Mouse (Mus musculus): ENCODE measurements around the gene Heatr6. TPM values are rescaled to one million over a fixed set of nuclear protein-coding genes. Genes with fewer than 3 reads are reported as not detected.

The Heatr6 gene
- total RNA-seq (2021) = 1 to 10 TPM; 5.3 to 5.9 TPM

DNA sequence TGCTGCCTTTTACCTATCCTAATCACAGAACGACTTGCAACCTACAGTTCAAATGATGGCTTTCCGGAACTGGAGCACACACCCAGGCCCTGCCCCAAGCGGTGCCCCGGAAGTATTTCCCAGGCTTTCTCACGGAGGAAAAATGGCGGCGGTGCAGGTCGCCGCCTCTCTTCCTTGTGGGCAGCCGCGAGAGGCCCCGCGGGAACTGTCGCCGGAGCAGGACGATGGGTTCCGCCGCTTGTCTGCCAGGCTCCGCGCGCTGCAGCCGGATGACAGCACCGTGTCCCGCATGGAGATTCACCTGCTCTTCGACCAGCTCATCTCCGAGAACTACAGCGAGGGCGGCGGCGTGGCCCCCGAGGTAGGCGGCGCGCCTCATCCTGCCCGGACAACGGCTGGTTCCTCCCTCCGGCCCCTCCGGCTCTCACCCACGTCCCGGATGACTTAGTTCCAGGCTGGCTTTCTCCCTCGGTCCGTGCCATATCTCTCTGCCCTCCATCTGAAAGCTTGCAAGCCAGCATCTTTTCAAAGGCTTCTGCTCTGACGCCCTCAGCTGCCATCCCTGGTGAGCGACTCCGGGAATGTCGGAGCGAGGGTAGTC, at the start of gene Heatr6:
TSS of gene Heatr6 (plus strand) at position 116 of the 601 bp plus-strand sequence.
- intact Hi-C loops (cut with DNase I) = no loop called here
- peak; percentile 75 for DNase-seq (ENCODE audit: low spot score)

DNA sequence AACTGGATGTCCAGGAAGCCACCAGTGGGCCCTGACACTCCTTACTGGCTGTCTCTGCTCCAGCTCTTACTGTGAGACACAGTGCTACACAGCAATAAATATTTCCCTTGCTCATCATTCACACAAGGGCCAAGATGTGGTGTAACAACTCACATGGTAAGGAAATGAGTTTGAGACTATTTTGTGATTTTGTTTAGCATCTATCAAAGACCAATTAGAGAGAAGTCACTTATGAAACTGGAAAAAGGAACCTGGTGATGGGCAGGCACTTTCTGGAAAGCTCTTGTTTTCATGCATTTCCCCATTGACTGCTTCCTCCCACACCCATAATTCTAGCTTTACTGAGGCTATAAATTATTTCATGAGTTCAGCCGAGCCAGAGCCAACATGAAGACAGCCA, 49.8 kb upstream of the Heatr6 start, which contains the start of gene Wfdc17:
TSS of gene Wfdc17 (plus strand) at position 287 of the 400 bp plus-strand sequence.
- no peak for DNase-seq (ENCODE audit: low spot score)
- intact Hi-C loops (cut with DNase I) = loop anchor here (1.0 kb wide), 1 partner anchor 16 kb away; no protein-coding TSS in a partner anchor

DNA sequence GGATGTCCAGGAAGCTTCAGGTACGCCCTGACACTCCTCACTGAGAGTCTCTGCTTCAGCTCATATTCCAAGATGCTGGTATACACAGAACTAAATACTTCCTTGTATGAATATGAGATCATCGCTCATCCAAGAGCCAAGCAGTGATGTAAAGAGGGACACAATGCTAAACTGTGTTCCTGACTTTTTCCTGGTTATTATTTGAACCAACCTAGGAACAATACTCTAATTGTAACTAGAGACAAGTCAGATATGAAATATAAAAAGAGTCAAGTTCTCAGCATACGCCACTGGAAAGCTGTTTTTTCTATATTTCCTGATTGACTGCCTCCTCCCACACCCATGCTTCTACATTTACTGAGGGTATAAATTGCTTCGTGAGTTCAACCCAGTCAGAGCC, 44.8 kb upstream of the Heatr6 start, which contains the start of gene Wfdc18:
TSS of gene Wfdc18 (plus strand) at position 301 of the 400 bp plus-strand sequence.
- intact Hi-C loops (cut with DNase I) = loop anchor here (1.0 kb wide), 1 partner anchor 21 kb away; no protein-coding TSS in a partner anchor
- no peak for DNase-seq (ENCODE audit: low spot score)

DNA sequence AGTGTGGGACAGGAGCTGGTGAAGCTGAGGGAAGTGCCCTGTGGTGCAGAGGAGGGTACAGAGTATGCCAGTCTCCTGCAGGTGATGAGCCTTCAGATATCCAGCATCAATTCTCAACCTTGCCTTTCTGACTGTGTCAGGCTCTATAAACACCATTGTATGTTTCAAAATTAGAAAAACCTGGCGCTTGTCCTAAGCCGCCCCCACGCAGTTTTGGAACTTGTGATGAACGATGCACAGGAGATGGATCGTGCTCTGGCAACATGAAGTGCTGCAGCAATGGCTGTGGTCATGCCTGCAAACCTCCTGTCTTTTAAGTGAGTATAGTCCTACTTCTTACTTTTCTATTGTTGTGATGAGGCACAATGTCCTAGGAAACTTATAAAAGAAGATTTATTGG, 43.8 kb upstream of the Heatr6 start:
- no peak for DNase-seq (ENCODE audit: low spot score)
- intact Hi-C loops (cut with DNase I) = no loop called here

DNA sequence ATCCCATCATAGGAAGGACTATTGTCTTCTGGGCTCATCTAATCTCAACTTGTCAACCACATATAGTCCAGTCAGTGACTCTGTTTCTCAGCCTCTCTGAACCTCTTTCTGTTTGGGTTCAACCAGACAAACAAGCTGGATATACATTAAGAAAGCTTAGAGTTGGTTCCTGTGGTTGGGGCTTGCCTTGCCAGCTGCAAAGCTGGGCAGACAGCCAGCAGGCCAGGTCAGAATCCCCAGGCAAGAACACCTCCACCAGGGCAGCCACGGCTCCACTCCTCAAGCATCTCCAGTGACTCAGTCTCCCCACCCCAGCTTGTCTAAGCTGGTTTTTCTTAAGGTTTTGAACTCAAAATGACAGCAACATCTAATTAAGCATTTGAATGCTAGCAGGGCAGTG, 40.8 kb upstream of the Heatr6 start:
- DNase-seq (ENCODE audit: low spot score) = no peak
- intact Hi-C loops (cut with DNase I) = no loop called here

DNA sequence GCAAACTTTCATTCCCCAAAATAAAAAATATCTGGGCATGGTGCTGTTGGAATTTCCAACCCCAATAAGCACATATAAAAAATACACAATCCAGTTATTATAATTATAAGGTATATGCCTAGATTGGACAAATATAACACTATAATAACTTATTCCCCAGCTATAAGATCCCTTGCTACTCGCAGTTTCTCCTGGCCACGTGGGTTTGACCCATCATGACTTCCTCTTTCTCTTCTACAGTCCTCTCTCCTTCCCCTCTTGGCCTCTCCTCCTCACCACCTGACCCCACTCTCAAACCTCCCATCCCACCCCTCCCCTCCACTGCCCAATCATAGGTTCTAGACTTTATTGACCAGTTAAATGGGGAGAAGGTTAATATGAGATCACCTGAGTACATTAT, 39.6 kb upstream of the Heatr6 start:
- no peak for DNase-seq (ENCODE audit: low spot score)
- intact Hi-C loops (cut with DNase I) = no loop called here

DNA sequence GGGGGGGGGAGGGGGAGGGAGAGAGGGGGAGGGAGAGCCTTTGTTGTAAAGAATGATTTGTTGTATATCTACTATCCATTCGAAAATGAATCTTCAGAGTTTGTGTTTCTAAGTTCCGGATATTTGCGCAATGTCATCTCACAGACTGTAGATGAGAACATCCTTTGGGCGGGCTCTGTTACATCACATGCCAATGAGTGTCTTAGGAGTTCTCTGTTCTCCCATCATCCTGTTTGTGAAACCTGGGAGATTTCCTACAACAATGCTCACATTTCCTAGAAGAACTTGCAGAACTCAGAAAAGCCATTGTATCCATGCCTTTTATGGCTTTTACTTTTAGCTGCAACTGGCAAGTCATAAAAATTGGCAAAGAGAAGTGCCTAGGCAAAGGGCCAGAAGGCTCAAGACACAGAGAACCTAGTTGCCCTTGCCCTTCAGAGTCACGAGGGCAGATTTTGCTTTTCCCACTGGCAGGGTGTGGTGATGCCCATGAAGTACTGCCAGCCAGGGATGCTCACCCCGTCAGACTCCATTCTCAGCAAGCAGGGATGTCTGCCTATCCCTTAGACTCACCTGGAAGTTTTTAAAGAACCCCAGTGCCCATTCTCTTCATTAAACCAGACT, 36.3 kb upstream of the Heatr6 start:
- intact Hi-C loops (cut with DNase I) = no loop called here
- no peak for DNase-seq (ENCODE audit: low spot score)

DNA sequence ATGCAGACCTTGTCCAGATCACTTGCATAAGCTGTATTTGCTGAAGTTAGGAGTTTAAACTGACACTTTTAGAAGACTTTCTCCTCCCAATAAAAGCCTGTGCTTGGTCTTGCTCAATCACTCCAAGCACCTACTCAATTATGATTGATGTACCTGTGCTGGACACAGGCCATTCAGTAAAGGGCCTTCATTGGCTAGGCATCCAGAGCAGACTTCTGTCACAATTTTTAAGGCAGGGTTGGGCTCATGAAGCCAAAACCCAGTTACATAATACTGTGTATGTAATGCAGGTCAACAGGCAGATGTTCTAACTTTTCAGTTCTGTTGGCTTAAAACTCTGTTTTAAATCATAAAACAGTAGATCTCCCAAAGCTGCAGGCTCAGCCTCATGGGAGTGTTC, 32.7 kb upstream of the Heatr6 start:
- intact Hi-C loops (cut with DNase I) = no loop called here
- no peak for DNase-seq (ENCODE audit: low spot score)

DNA sequence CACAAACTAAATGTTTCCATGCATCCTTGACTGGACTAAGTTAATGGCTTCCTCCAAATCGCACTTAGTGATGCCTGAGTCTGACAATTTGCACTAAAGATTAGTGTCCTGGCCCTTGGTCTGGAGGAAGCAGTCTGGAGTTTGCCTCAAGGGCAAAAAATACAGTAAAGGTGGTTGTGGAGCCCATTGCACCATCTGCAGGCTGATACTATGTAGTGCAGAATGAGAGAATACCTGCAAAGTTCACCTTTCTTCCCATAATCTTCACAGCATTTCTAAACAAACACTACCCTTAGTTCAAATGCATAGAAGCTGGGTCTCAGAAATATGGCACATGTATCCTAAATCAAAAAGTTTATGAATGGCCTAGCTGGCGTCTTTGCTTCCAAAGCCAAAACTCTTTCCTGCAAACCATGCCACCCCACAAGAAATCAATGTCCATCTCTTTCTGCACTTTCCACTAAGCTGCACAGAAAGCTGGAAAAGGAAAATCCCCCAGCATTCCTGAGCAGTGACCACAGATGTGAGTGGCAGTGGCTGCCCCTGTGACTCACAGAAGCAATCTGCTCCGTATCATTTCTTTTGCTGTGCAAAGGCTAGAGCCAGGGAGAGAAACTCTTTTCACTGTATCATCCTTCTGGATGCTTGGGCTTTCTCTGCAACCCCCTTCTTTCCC, 24.6 kb upstream of the Heatr6 start:
- DNase-seq (ENCODE audit: low spot score) = no peak
- intact Hi-C loops (cut with DNase I) = no loop called here

DNA sequence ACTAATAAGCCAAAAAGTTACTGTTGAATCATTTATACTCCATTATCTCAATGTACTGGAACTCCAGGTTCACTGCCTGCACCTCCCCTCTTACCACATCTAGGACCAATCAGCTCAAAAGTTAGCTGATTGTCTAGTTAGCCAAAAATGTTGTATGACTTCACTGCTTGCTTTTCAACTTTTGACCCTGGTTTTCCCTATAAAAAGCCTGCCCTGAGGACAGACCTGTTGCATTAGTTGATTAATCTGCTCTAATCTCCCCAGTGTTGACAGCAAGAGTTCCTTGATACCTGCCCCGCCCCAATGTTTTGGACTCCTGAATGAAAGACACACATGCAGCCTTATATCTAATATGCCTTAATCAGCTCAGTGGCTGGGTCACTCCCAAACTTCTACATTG, 22.4 kb upstream of the Heatr6 start:
- DNase-seq (ENCODE audit: low spot score) = no peak
- intact Hi-C loops (cut with DNase I) = no loop called here

DNA sequence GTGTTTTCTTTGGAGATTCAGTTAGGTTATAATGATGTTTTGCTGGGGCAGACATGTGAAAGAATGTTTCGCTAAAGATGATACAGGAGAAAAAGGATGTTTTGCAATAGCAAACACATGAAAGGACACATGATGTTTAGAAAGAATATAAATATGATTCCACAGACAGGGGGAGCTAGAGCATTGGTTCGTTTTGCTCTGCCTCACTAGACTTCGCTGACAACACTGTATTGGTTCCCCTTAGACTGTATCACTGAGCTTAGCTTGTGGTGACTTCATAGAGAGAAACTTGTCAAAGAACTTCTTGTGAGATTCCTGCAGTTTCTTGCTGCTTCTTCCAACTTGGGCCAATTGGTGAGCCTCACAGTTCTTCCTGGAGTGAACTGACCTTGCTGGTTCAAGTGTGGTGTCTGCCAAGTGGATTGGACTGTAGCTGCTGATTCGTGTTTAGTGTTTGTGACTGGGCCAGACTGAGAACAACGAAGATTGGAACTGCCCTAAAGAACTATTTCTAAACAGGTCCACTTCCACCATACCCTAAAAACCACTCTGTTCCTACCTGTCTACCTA, 20.3 kb upstream of the Heatr6 start:
- no peak for DNase-seq (ENCODE audit: low spot score)
- intact Hi-C loops (cut with DNase I) = no loop called here

DNA sequence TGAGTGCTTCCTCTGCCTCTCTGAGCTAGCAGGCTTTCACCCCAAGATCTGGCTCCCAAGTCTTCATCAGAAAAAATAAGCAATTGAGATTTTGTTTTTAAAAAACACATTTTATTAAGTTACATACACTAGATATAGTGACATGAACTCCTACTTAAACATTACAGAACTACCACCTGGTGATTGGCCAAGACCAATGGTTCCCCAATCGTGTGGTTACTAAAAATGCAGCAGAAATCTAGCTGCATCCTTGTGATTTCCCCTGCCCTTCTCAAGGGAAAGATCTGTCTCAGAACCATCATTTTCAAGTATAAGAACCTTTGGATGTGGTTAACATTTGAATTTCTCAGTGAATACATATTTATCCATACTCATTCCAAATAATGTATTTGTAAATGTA, 19.3 kb upstream of the Heatr6 start:
- intact Hi-C loops (cut with DNase I) = no loop called here

DNA sequence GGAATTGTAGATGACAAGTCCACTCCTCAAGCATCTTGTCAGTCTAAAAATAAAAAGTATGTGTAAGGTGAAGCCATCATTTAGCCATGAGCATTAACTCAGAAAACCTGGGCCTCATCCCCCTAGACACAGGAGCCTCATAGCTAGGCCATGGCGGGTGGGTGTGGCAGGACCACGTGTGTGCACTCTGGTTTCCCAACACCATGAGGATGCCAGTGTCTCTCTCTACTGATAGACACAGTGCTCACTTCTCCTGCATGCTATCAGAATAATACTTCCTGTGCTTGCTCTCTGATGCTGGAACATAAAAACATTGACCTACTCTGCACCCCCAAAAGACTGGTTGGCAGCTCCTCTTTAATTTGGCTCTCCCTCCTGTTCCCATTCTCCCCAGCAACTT, 17.6 kb upstream of the Heatr6 start:
- intact Hi-C loops (cut with DNase I) = loop anchor here (5.0 kb wide), 1 partner anchor 99 kb away; no protein-coding TSS in a partner anchor

More for the DNA sequence above, 19.3 kb upstream of the Heatr6 start:
- no peak for DNase-seq (ENCODE audit: low spot score)

DNA sequence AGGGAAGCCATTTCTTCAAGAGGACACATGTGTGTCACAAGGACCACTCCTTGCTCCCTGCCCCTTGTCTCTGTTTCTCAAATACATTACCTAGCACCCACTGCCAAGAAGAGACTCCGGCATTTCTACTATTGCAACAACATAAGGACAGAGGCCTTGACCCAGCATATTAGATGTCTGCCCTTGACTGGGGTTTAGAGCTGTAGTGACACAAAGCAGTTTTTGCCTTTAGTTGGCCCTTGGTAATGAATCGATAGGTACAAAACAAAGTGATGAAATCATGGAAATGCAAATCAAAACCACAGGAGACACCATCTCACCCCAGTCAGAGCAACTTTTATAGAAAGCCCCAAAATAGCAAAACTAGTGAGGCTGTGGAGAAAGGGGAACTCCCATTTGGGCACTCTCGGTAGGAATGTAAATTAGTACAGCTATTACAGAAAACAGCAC, 16.4 kb upstream of the Heatr6 start:
- no peak for DNase-seq (ENCODE audit: low spot score)
- intact Hi-C loops (cut with DNase I) = loop anchor here (5.0 kb wide), 1 partner anchor 100 kb away; no protein-coding TSS in a partner anchor

More for the DNA sequence above, 17.6 kb upstream of the Heatr6 start:
- no peak for DNase-seq (ENCODE audit: low spot score)

DNA sequence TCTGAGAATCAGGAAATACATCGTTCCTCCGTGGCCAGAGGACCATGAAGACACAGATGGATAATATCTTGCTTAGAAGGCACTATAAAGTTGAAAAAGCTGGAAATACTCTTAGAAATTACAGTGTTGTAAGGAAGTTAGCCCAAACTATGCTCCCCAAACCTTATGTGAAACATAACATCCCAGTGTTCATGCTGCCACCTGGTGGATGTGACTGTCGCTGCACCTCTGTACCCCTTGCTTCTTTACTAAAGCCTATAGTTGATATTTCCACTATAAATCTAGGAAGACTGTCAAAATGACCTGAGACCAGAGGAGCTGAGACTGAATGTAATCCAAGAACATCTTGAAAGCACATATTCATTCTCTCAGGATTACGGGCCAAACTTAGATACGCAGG, 14.3 kb upstream of the Heatr6 start:
- intact Hi-C loops (cut with DNase I) = loop anchor here (1.0 to 5.0 kb wide), 3 partner anchors 102 to 298 kb away; no protein-coding TSS in a partner anchor
- no peak for DNase-seq (ENCODE audit: low spot score)

DNA sequence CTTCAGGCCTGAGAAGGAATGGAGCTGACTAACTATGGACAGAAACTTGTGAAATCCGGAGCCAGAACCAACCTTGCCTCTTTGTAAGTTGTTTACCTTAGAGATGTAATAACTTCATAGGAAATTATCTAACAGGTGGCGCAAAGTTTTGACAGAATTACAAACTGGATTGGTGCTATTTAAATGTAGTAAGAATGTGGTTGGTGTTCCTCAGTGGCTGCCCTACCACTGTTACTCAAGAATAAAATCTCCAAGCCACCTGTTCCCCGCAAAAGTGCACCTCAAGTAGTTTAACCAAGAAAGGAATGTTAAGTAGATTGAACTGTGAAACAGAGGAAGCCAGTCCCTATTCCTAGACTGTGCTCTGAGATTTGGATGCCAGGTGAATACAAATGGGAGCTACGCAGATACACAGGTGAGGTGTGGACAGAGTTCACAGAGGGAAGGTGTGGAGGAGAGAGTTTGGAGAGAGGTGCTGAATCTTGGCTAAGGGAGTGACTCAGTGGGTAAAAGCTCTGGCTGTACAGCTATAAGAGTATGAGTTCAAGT, 13.0 kb upstream of the Heatr6 start:
- intact Hi-C loops (cut with DNase I) = no loop called here
- DNase-seq (ENCODE audit: low spot score) = no peak

DNA sequence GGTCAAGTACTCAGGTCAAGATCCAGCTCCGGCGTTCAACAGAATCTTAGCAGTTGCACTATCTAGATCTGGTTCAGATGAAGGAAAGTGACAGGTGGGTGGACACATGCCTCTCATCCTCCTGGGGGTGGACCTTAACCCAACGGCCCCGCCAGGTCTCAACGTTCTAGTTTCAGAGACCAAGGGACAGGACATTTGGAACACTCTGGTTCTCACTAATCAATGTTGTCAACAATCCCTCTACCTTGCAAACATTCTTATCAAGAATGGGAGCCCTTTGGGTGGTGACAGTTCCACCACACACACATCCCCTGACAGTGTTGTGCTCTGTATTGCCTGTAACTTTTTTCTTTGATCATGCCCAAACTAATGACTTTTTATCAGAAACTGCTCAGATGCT, 11.7 kb upstream of the Heatr6 start:
- intact Hi-C loops (cut with DNase I) = no loop called here
- DNase-seq (ENCODE audit: low spot score) = no peak

DNA sequence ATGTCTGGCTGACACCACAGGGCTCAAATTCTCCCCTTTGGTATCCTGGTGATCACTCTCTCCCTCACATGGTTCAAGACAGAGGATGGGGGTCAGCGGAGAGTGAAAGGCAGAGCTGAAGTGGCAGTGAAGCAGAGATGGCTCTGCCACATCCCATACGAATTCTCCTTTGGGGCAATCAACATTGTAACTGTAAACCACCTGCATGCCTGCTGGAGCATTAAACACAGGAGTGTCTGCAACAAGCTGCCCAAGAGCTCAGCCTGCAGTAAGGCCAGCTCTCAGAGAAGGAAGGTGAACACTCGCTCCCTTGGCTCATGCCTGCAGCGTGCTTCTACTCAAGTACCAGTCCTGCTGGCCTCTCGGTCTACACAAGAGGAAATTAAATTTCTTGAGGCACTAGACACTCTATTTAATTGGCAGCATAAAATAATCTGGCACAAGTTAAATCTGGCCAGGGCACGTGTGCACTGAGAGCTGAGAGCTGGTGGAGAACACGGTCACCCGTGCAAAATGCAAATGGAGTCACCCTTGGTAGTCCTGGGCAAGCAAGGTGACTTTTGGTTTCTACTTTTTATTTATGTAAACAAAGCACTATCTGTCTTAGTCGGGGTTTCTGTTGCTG, 10.7 kb upstream of the Heatr6 start:
- intact Hi-C loops (cut with DNase I) = no loop called here
- no peak for DNase-seq (ENCODE audit: low spot score)

DNA sequence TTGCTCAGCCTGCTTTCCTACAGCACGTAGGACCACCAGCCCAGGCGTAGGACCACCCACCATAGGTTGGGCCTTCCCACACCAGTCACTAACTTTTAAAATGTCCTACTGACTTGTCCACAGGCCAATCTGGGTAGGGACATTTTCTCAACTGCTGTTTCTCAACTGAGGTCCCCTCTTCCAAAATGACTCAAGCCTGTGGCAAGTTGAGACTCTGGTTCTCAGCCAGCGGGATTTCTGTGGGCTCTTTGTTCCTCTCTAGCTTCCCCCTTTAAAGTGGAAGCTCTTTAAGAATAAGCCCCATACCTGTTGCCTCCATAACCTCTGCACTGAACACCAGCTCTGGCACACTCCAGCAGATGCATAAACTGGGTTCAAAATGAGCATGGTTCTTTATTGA, 10.0 kb upstream of the Heatr6 start:
- no peak for DNase-seq (ENCODE audit: low spot score)
- intact Hi-C loops (cut with DNase I) = no loop called here

DNA sequence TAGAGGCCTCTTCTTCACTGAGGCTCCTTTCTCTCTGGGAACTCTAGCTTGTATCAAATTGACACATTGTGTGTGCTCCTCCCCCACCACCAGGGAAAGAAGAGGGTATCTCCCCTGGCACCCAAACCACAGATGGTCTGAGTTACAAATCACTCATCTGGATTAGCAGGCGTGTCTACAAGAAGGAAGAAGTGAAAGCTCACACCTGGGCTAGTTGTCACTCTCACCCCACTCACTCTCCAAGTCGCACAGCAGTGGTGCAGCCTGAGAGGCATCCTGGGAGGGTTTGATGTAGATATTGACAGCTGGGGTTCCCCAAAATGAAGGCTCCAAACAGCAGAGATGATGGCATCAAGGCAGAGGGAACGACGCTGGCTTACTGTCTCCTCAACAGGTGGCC, 7.3 kb upstream of the Heatr6 start:
- intact Hi-C loops (cut with DNase I) = no loop called here

More for the DNA sequence above, 7.3 kb upstream of the Heatr6 start:
- DNase-seq (ENCODE audit: low spot score) = no peak

Data from heart, postnatal 25 days (tissue).